Comparison of ENCODE assay signal across 8 mouse cellular contexts in genomic region chr6:98105280-98106090, GRCm38 (mm10).
DNase-seq lines count a peak whose midpoint lies in the region; ATAC-seq lines count a peak whose summit lies in the region.

No protein-coding gene starts in this region.

- H3K9ac ChIP-seq in intestine, embryonic 16.5 days (ENCODE audit: low read depth, low read length), result peak overlapping the region; percentile 50; the same call in 1 of the 2 replicates

- DNase-seq in adrenal gland, adult 2 months, result peak; percentile 68
- DNase-seq in embryo, embryonic 10.5 days (ENCODE audit: low spot score), result peak; percentile 92
- peak; percentile 45 to 80 for DNase-seq in gastrocnemius, postnatal 4 days (ENCODE audit: low spot score in 2 of 2)
- peak; percentile 91 to 93 for DNase-seq in left cerebral cortex, postnatal 25 days (ENCODE audit: low spot score in 2 of 2)
- DNase-seq in mesoderm, embryonic 11.5 days (ENCODE audit: low read depth, low spot score), result peak; percentile 86
- DNase-seq in right cerebral cortex, postnatal 25 days, result peak; percentile 82
- peak; percentile 68 to 77 for DNase-seq in urinary bladder, postnatal 36 days (ENCODE audit: low spot score in 2 of 2)

- peak overlapping the region; percentile 62 for H3K4me2 ChIP-seq in intestine, embryonic 16.5 days (ENCODE audit: low read depth, low read length)

- intact Hi-C loops in left cerebral cortex, postnatal 25 days (cut with DNase I), result loop anchor here (5.0 to 10.0 kb wide), 8 partner anchors 277 to 1497 kb away; partner anchors contain the start of gene Foxp1

- peak overlapping the region; percentile 44 for H3K4me3 ChIP-seq in intestine, embryonic 16.5 days (ENCODE audit: low read length)

- H3K27ac ChIP-seq in intestine, embryonic 16.5 days (ENCODE audit: low read length), result no peak overlapping the region

- H3K27me3 ChIP-seq in intestine, embryonic 16.5 days (replicated peaks; ENCODE audit: control insufficient read depth, insufficient read depth, low read length), result no peaks in the 10 kb centered on the region; the same call in 1 of the 2 replicates

- H3K9me3 ChIP-seq in intestine, embryonic 16.5 days (ENCODE audit: control insufficient read depth, low read length), result no peaks in the 10 kb centered on the region

- no peak for ATAC-seq in intestine, embryonic 16.5 days

- H3K4me1 ChIP-seq in intestine, embryonic 16.5 days (ENCODE audit: control insufficient read depth, insufficient read depth, low read length), result 0 out of 2 replicates have a peak, but pooled peaks cover 3% of the 10 kb centered on the region

- 31% methylated on average over 18 of the region's 18 CpGs for WGBS in intestine, embryonic 16.5 days

- no peaks in the 10 kb centered on the region for H3K36me3 ChIP-seq in intestine, embryonic 16.5 days (ENCODE audit: control insufficient read depth, insufficient read depth, low read length)
